Mouse (Mus musculus) thymus, postnatal 0 days (tissue): ENCODE measurements at regions not wholly inside any gene's neighbourhood (a gene's known extent, or its start where the extent isn't known, plus 50 kb on each side); places are given as distances from the start of the nearest gene placed in this dataset.
A peak's percentile ranks its signal among the peaks of the same experiment; 100 is the strongest.

ENCODE experiments used
- DNase-seq: peaks from one replicate; pipeline ENCODE4 v3.0.0-alpha.2; 2015; ENCODE audit warnings: low spot score

- peak; percentile 37 for DNase-seq
These were observed 206.8 kb downstream of the Etnk1 start for GRCm38 (mm10) chr6:143373686-143374273.

- no peak for DNase-seq
These were observed 209.1 kb downstream of the Etnk1 start for GRCm38 (mm10) chr6:143375951-143376713.

- DNase-seq, result no peak
These were observed 210.1 kb downstream of the Etnk1 start for GRCm38 (mm10) chr6:143377121-143377520.

- no peak for DNase-seq
These were observed 211.1 kb downstream of the Etnk1 start for GRCm38 (mm10) chr6:143378126-143378525.

GRCm38 (mm10) chr6:143380490-143380889 lies 213.5 kb downstream of the Etnk1 start:
- no peak for DNase-seq

GRCm38 (mm10) chr6:143386597-143387450 lies 219.8 kb downstream of the Etnk1 start:
- no peak for DNase-seq

GRCm38 (mm10) chr6:143393543-143394207 lies 226.7 kb downstream of the Etnk1 start:
- DNase-seq, result no peak

GRCm38 (mm10) chr6:143394377-143394776 lies 227.4 kb downstream of the Etnk1 start:
- DNase-seq, result no peak

GRCm38 (mm10) chr6:143401436-143401835 lies 234.4 kb downstream of the Etnk1 start:
- no peak for DNase-seq

- no peak for DNase-seq
These were observed 234.9 kb downstream of the Etnk1 start for GRCm38 (mm10) chr6:143401921-143402320.

- DNase-seq, result no peak
These were observed 235.7 kb downstream of the Etnk1 start for GRCm38 (mm10) chr6:143402766-143403165.

GRCm38 (mm10) chr6:143404521-143404920 lies 237.5 kb downstream of the Etnk1 start:
- DNase-seq, result no peak

- no peak for DNase-seq
These were observed 245.0 kb downstream of the Etnk1 start for GRCm38 (mm10) chr6:143412056-143412455.

- no peak for DNase-seq
These were observed 245.7 kb downstream of the Etnk1 start for GRCm38 (mm10) chr6:143412721-143413120.

- DNase-seq, result no peak
These were observed 247.8 kb downstream of the Etnk1 start for GRCm38 (mm10) chr6:143414590-143415382.

GRCm38 (mm10) chr6:143415383-143415778 lies 248.4 kb downstream of the Etnk1 start:
- no peak for DNase-seq

- no peak for DNase-seq
These were observed 252.9 kb downstream of the Etnk1 start for GRCm38 (mm10) chr6:143419872-143420271.

GRCm38 (mm10) chr6:143423026-143423425 lies 256.0 kb downstream of the Etnk1 start:
- DNase-seq, result no peak

- DNase-seq, result peak; percentile 4
These were observed 258.3 kb downstream of the Etnk1 start for GRCm38 (mm10) chr6:143425182-143425829.

- DNase-seq, result no peak
These were observed 265.0 kb downstream of the Etnk1 start for GRCm38 (mm10) chr6:143431896-143432450.
